Mouse (Mus musculus): Measurements from ENCODE around the gene Manf. TPM values are rescaled to one million over a fixed set of nuclear protein-coding genes. Genes with fewer than 3 reads are reported as not detected.

The Manf gene
- total and polyA plus RNA-seq, 2 experiments: 74.6 to 78.2 TPM

GRCm38 (mm10) chr9:106821050-106821617 is 70.6 kb downstream of the Manf start:
- Histone ChIP-seq H3K79me2 (ENCODE audit: control insufficient read depth, insufficient read depth, low read length) (no peaks in the 10 kb centered on the region; the same call in 1 of the 2 replicates), H3K36me3 (ENCODE audit: control insufficient read depth, insufficient read depth, low read length) (no peaks in the 10 kb centered on the region), H3K4me1 (ENCODE audit: control insufficient read depth, insufficient read depth, low read length) (peaks cover 8% of the 10 kb centered on the region; the same call in 1 of the 2 replicates), H3K27me3 (ENCODE audit: control insufficient read depth, insufficient read depth, low read length) (no peaks in the 10 kb centered on the region), H3K9ac (ENCODE audit: low read depth, low read length) (peak overlapping the region; percentile 72), H3K27ac (replicated peaks; ENCODE audit: insufficient read depth, low read depth, low read length) (peak overlapping the region; percentile 46; the same call in 1 of the 2 replicates), H3K4me3 (ENCODE audit: insufficient read depth, low read depth, low read length) (peak overlapping the region; percentile 66)
- DNase-seq (ENCODE audit: extremely low read depth, low read depth, low spot score): no peak
- 31% methylated on average over 15 of the region's 15 CpGs for WGBS
- TF ChIP-seq CTCF (IDR thresholded peaks at IDR 0.05; ENCODE audit: low read depth, low read length) (no peak), POLR2A (IDR thresholded peaks at IDR 0.05; ENCODE audit: extremely low read depth, insufficient read depth, low read length) (no peak)

- 88% methylated on average over 1 of the region's 1 CpGs for WGBS
- no peaks in the 10 kb centered on the region for H3K36me3 ChIP-seq (ENCODE audit: control insufficient read depth, insufficient read depth, low read length)
- H3K4me1 ChIP-seq (ENCODE audit: control insufficient read depth, insufficient read depth, low read length): peaks cover 11% of the 10 kb centered on the region; the same call in 1 of the 2 replicates
- DNase-seq (ENCODE audit: extremely low read depth, low read depth, low spot score): peak; percentile 24
- no peaks in the 10 kb centered on the region for H3K79me2 ChIP-seq (ENCODE audit: control insufficient read depth, insufficient read depth, low read length)
- no peak overlapping the region for H3K9ac ChIP-seq (ENCODE audit: low read depth, low read length)
- H3K27ac ChIP-seq (replicated peaks; ENCODE audit: insufficient read depth, low read depth, low read length): no peak overlapping the region
- no peaks in the 10 kb centered on the region for H3K27me3 ChIP-seq (ENCODE audit: control insufficient read depth, insufficient read depth, low read length)
- peak; percentile 42; the same call in 1 of the 2 replicates for TF ChIP-seq CTCF (IDR thresholded peaks at IDR 0.05; ENCODE audit: low read depth, low read length)
- TF ChIP-seq POLR2A (IDR thresholded peaks at IDR 0.05; ENCODE audit: extremely low read depth, insufficient read depth, low read length): no peak
- no peak overlapping the region for H3K4me3 ChIP-seq (ENCODE audit: insufficient read depth, low read depth, low read length)
Observed at GRCm38 (mm10) chr9:106819201-106819600, 72.6 kb downstream of the Manf start.

- DNase-seq (ENCODE audit: extremely low read depth, low read depth, low spot score): peak; percentile 98
- Histone ChIP-seq H3K4me1 (ENCODE audit: control insufficient read depth, insufficient read depth, low read length) (peaks cover 11% of the 10 kb centered on the region; the same call in 1 of the 2 replicates), H3K9ac (ENCODE audit: low read depth, low read length) (0 out of 2 replicates have a peak overlapping the region, but pooled peaks have one; percentile 2), H3K27me3 (ENCODE audit: control insufficient read depth, insufficient read depth, low read length) (no peaks in the 10 kb centered on the region), H3K27ac (replicated peaks; ENCODE audit: insufficient read depth, low read depth, low read length) (peak overlapping the region; percentile 75), H3K4me3 (ENCODE audit: insufficient read depth, low read depth, low read length) (no peak overlapping the region), H3K79me2 (ENCODE audit: control insufficient read depth, insufficient read depth, low read length) (no peaks in the 10 kb centered on the region), H3K36me3 (ENCODE audit: control insufficient read depth, insufficient read depth, low read length) (no peaks in the 10 kb centered on the region)
- WGBS: 18% methylated on average over 6 of the region's 6 CpGs
- TF ChIP-seq POLR2A (IDR thresholded peaks at IDR 0.05; ENCODE audit: extremely low read depth, insufficient read depth, low read length) (no peak), CTCF (IDR thresholded peaks at IDR 0.05; ENCODE audit: low read depth, low read length) (no peak)
Observed at GRCm38 (mm10) chr9:106818191-106818590, 73.6 kb downstream of the Manf start.

DNA sequence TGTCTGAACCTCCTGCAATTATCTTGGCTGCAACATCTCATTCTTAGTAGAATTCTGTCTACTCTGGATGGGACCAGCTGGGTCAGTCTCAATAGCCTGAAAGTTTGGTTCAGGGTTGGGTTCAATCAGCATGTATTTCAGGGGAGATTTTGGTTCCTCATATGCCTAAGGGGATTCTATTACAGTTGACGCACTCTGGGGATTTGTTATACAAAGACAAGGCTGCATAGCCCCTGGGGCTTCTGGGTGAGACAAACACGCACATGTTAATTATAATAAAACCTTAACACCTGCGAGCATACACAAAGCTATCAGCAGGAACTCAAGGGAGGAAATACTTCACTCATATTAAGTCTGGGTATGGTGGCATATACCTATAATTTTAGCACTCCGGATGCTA is 85.3 kb downstream of the Manf start:
- H3K27ac ChIP-seq (replicated peaks; ENCODE audit: insufficient read depth, low read depth, low read length): no peak overlapping the region
- DNase-seq (ENCODE audit: extremely low read depth, low read depth, low spot score): no peak
- WGBS: 90% methylated on average over 4 of the region's 4 CpGs
- no peaks in the 10 kb centered on the region for H3K36me3 ChIP-seq (ENCODE audit: control insufficient read depth, insufficient read depth, low read length)
- H3K9ac ChIP-seq (ENCODE audit: low read depth, low read length): no peak overlapping the region
- no peaks in the 10 kb centered on the region for H3K79me2 ChIP-seq (ENCODE audit: control insufficient read depth, insufficient read depth, low read length)
- H3K27me3 ChIP-seq (ENCODE audit: control insufficient read depth, insufficient read depth, low read length): no peaks in the 10 kb centered on the region
- TF ChIP-seq CTCF (IDR thresholded peaks at IDR 0.05; ENCODE audit: low read depth, low read length) (no peak), POLR2A (IDR thresholded peaks at IDR 0.05; ENCODE audit: extremely low read depth, insufficient read depth, low read length) (no peak)
- no peaks in the 10 kb centered on the region for H3K4me1 ChIP-seq (ENCODE audit: control insufficient read depth, insufficient read depth, low read length)
- H3K4me3 ChIP-seq (ENCODE audit: insufficient read depth, low read depth, low read length): no peak overlapping the region

DNA sequence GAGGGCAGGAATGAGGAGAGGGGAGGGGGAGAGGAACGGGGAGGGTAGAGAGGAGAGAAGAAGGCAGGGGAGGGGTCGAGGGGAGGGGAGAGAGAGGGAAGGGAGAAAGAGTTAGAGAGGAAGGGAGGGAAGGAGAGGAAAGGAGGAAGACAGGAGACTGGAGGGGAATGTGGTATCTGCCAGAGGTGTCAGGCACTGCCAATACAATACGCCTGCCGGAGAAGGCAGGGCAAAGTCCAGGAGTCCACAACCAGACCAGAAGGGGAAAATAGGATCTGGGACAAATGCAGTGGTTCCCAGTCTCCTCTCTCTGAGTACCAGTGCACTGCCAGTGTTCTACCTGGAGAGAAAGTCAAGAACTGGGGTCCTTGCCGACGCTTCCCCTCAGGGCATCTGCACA is 100.9 kb downstream of the Manf start:
- Histone ChIP-seq H3K9ac (ENCODE audit: low read depth, low read length) (peak overlapping the region; percentile 65), H3K4me3 (ENCODE audit: insufficient read depth, low read depth, low read length) (no peak overlapping the region), H3K27ac (replicated peaks; ENCODE audit: insufficient read depth, low read depth, low read length) (peak overlapping the region; percentile 86), H3K36me3 (ENCODE audit: control insufficient read depth, insufficient read depth, low read length) (no peaks in the 10 kb centered on the region), H3K79me2 (ENCODE audit: control insufficient read depth, insufficient read depth, low read length) (peaks cover 20% of the 10 kb centered on the region; the same call in 1 of the 2 replicates), H3K4me1 (ENCODE audit: control insufficient read depth, insufficient read depth, low read length) (peaks cover 11% of the 10 kb centered on the region), H3K27me3 (ENCODE audit: control insufficient read depth, insufficient read depth, low read length) (no peaks in the 10 kb centered on the region)
- TF ChIP-seq CTCF (IDR thresholded peaks at IDR 0.05; ENCODE audit: low read depth, low read length) (no peak), POLR2A (IDR thresholded peaks at IDR 0.05; ENCODE audit: extremely low read depth, insufficient read depth, low read length) (no peak)
- DNase-seq (ENCODE audit: extremely low read depth, low read depth, low spot score): peak; percentile 93
- 25% methylated on average over 6 of the region's 6 CpGs for WGBS

DNA sequence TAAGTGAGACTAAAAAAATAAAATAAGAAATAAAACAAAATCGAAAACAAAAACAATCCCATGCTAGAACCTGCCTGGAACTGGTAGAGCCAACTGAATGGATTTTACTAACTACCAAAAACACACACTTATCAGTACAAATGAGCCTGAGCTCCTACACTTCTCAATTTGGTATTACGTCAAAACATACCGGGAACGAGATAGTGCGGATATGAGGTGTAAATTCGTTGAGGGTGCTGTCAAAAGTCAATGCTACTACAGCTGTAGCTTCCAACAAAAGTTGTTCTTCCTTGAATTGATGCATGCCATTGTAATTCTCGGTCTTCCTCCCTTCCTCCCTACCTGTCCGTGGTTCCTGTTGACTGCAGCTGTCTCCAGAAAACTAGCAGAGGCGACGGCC is 102.4 kb downstream of the Manf start:
- Histone ChIP-seq H3K4me3 (ENCODE audit: insufficient read depth, low read depth, low read length) (peak overlapping the region; percentile 95), H3K9ac (ENCODE audit: low read depth, low read length) (peak overlapping the region; percentile 78), H3K27me3 (ENCODE audit: control insufficient read depth, insufficient read depth, low read length) (no peaks in the 10 kb centered on the region), H3K79me2 (ENCODE audit: control insufficient read depth, insufficient read depth, low read length) (peaks cover 24% of the 10 kb centered on the region; the same call in 1 of the 2 replicates), H3K27ac (replicated peaks; ENCODE audit: insufficient read depth, low read depth, low read length) (peak overlapping the region; percentile 89), H3K36me3 (ENCODE audit: control insufficient read depth, insufficient read depth, low read length) (no peaks in the 10 kb centered on the region), H3K4me1 (ENCODE audit: control insufficient read depth, insufficient read depth, low read length) (peaks cover 16% of the 10 kb centered on the region)
- DNase-seq (ENCODE audit: extremely low read depth, low read depth, low spot score): peak; percentile 72
- TF ChIP-seq POLR2A (IDR thresholded peaks at IDR 0.05; ENCODE audit: extremely low read depth, insufficient read depth, low read length): no peak
- TF ChIP-seq CTCF (IDR thresholded peaks at IDR 0.05; ENCODE audit: low read depth, low read length): no peak
- 2% methylated on average over 10 of the region's 10 CpGs for WGBS
